Mouse (Mus musculus): ENCODE measurements around the gene Mapkapk5.
"Not testable (repeated sequence)": the region's sequence is repeated elsewhere in the genome, so short reads cannot be mapped to it uniquely, and the experiment has no call there.

Gene Mapkapk5

GRCm38 (mm10) chr5:121501424-121501996, 44.2 kb downstream of the Mapkapk5 start:
- DNase-seq (ENCODE audit: extremely low read depth, low read depth, low spot score): not testable (repeated sequence)

DNA sequence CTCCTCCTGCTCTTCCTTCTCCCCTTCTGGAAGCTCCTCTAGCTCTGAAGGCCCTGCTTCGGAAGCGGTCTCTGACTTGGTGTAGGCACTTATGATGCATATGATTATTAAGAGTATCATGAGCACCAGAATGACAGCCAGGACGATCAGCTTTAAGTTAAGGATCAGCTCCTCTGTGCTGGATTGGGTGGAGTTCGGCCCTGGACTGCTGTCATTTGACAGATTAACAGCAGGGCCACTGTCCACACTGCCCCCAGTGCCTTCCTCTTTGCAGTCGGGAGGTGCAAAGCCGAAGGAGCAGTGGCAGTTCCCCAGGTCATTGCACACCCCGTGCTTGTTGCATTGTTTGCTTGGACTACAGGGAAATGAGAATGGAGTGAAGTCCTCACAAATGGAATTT, 45.0 kb downstream of the Mapkapk5 start:
- no peak for DNase-seq (ENCODE audit: extremely low read depth, low read depth, low spot score)

DNA sequence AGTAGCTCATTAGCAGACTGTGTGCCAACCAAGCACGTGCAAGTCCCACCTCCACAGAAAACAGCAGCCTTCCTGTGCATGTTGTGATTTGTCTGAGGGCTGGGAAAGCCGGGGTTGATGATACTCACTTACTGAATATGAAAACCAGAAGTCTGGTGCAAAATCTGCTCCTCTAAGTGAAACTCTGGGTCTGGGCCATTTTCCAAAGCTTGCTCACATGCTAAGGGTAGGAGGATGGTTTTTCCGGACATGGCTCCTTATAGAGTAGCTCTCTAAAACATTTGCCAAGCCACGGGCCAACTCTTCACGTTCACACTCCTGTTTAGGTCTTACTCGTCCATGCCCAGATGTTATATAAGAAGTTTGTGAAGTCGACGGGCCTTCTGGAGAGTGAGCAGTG, 52.4 kb downstream of the Mapkapk5 start:
- DNase-seq (ENCODE audit: extremely low read depth, low read depth, low spot score): no peak

DNA sequence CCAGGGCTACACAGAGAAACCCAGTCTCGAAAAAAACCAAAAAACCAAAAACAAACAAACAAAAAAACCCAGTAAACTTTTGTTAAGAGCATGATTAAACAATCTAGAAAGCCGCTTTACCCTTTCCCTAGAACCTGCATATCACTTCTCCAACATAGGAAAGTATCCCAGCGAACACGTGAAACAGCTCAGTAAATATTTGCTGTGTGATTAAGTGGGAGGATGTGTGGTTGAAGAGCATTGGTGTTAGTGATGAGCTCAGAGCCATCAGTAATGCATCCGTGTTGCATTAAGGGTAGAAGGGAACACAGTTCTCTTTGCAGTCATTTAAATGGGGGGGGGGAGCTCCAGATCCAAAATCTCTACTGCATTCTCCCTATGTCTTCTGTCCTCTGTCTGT, 60.9 kb downstream of the Mapkapk5 start:
- DNase-seq (ENCODE audit: extremely low read depth, low read depth, low spot score): no peak

GRCm38 (mm10) chr5:121477680-121478079, 68.0 kb downstream of the Mapkapk5 start:
- no peak for DNase-seq (ENCODE audit: extremely low read depth, low read depth, low spot score)

GRCm38 (mm10) chr5:121476040-121476439, 69.7 kb downstream of the Mapkapk5 start:
- DNase-seq (ENCODE audit: extremely low read depth, low read depth, low spot score): no peak

Data from fat pad, adult 2 months (tissue).